12 mouse cellular contexts compared by ENCODE assay signal in genomic region chr6:51633663-51634362, GRCm38 (mm10).
DNase-seq lines count a peak whose midpoint lies in the region; ATAC-seq and TF ChIP-seq lines count a peak whose summit lies in the region.
"Had no signal": no experiment of that assay in that cellular context is flagged by ENCODE, and none has a peak within 500 bp of the region (broad histone marks: within the 10 kb centered on the region; RNA-seq: fewer than 3 reads in every experiment).

No protein-coding gene starts in this region.

- no peak for ATAC-seq in stomach, embryonic 14.5 days (ENCODE audit: insufficient number of reproducible peaks, insufficient read depth, low FRiP score, low read depth)
- ATAC-seq in stomach, postnatal 0 days (ENCODE audit: low FRiP score, low TSS enrichment) = no peak
- ATAC-seq in liver, embryonic 11.5 days (replicated peaks; ENCODE audit: low FRiP score) = peak; percentile 90

- 24% methylated on average over 8 of the region's 8 CpGs for whole genome bisulfite sequencing in stomach, embryonic 14.5 days
- WGBS in stomach, postnatal 0 days = 42% methylated on average over 8 of the region's 8 CpGs
- WGBS in liver, embryonic 11.5 days = 21% methylated on average over 8 of the region's 8 CpGs

- no peak for DNase-seq in gastrocnemius, adult 2 months
- DNase-seq in gastrocnemius, postnatal 25 days = no peak
- no peak for DNase-seq in stomach, postnatal 0 days (ENCODE audit: low spot score)
- no peak for DNase-seq in liver, embryonic 11.5 days (ENCODE audit: low spot score)
- DNase-seq in yolk sac, embryonic 10.5 days (ENCODE audit: low spot score) = peak; percentile 39
- DNase-seq in adipocyte (ENCODE audit: low spot score) = no peak
- DNase-seq in left cerebral cortex, adult 2 months (ENCODE audit: extremely low spot score in 1 of 2, low spot score in 2 of 2) = no peak
- DNase-seq: adrenal gland, adult 2 months; cerebellum, adult 2 months; kidney, postnatal 25 days had no signal

- H3K4me1 ChIP-seq in stomach, embryonic 14.5 days (ENCODE audit: control insufficient read depth, insufficient read depth, low read length) = peaks cover 10% of the 10 kb centered on the region
- no peaks in the 10 kb centered on the region for H3K4me1 ChIP-seq in stomach, postnatal 0 days (replicated peaks; ENCODE audit: control insufficient read depth, insufficient read depth)
- peaks cover 28% of the 10 kb centered on the region for H3K4me1 ChIP-seq in liver, embryonic 11.5 days (replicated peaks; ENCODE audit: control insufficient read depth, insufficient read depth, low read length)

- no peak for TF ChIP-seq EP300 in stomach, postnatal 0 days (optimal IDR thresholded peaks at IDR 0.05)

- TF ChIP-seq CTCF in gastrocnemius, adult 2 months (IDR thresholded peaks at IDR 0.05) = no peak
- no peak for TF ChIP-seq CTCF in stomach, postnatal 0 days (IDR thresholded peaks at IDR 0.05; ENCODE audit: low read depth)
- no peak for TF ChIP-seq CTCF in left cerebral cortex, adult 2 months (IDR thresholded peaks at IDR 0.05)

- no peaks in the 10 kb centered on the region for H3K9me3 ChIP-seq in stomach, embryonic 14.5 days (ENCODE audit: control insufficient read depth, low read depth, low read length)
- H3K9me3 ChIP-seq in stomach, postnatal 0 days (ENCODE audit: control insufficient read depth, low read length) = no peaks in the 10 kb centered on the region
- H3K9me3 ChIP-seq in liver, embryonic 11.5 days (ENCODE audit: control insufficient read depth, low read length) = no peaks in the 10 kb centered on the region
- H3K9me3 ChIP-seq: hindbrain, embryonic 12.5 days had no signal

- no peak overlapping the region for H3K4me2 ChIP-seq in stomach, embryonic 14.5 days (replicated peaks; ENCODE audit: low read depth, low read length)
- no peak overlapping the region for H3K4me2 ChIP-seq in stomach, postnatal 0 days (replicated peaks; ENCODE audit: low read depth)
- H3K4me2 ChIP-seq in liver, embryonic 11.5 days = peak overlapping the region; percentile 54
- H3K4me2 ChIP-seq: hindbrain, embryonic 12.5 days had no signal

- H3K9ac ChIP-seq in stomach, embryonic 14.5 days (replicated peaks; ENCODE audit: low read depth, low read length) = no peak overlapping the region
- no peak overlapping the region for H3K9ac ChIP-seq in stomach, postnatal 0 days (ENCODE audit: low read length)
- H3K9ac ChIP-seq in liver, embryonic 11.5 days (ENCODE audit: low read depth, low read length) = no peak overlapping the region
- H3K9ac ChIP-seq: hindbrain, embryonic 12.5 days had no signal

- H3K36me3 ChIP-seq in stomach, embryonic 14.5 days (ENCODE audit: control insufficient read depth, insufficient read depth, low read length) = no peaks in the 10 kb centered on the region
- H3K36me3 ChIP-seq in stomach, postnatal 0 days (ENCODE audit: control insufficient read depth, insufficient read depth, low read length) = no peaks in the 10 kb centered on the region
- H3K36me3 ChIP-seq in liver, embryonic 11.5 days (ENCODE audit: control insufficient read depth, insufficient read depth, low read length) = no peaks in the 10 kb centered on the region
- H3K36me3 ChIP-seq: hindbrain, embryonic 12.5 days had no signal

- no peak overlapping the region for H3K4me3 ChIP-seq in gastrocnemius, adult 2 months
- H3K4me3 ChIP-seq in stomach, embryonic 14.5 days (ENCODE audit: low read depth, low read length) = no peak overlapping the region
- no peak overlapping the region for H3K4me3 ChIP-seq in stomach, postnatal 0 days (ENCODE audit: low read depth, low read length)
- H3K4me3 ChIP-seq in liver, embryonic 11.5 days (ENCODE audit: low read depth, low read length) = no peak overlapping the region
- no peak overlapping the region for H3K4me3 ChIP-seq in left cerebral cortex, adult 2 months
- H3K4me3 ChIP-seq: hindbrain, embryonic 12.5 days had no signal

- intact Hi-C loops in gastrocnemius, adult 2 months (cut with DNase I) = no loop called here
- intact Hi-C loops in left cerebral cortex, adult 2 months (cut with DNase I) = no loop called here

- peak overlapping the region; percentile 28; the same call in 1 of the 2 replicates for H3K27ac ChIP-seq in gastrocnemius, adult 2 months
- H3K27ac ChIP-seq in stomach, embryonic 14.5 days (ENCODE audit: low read length) = peak overlapping the region; percentile 21; the same call in 1 of the 2 replicates
- no peak overlapping the region for H3K27ac ChIP-seq in stomach, postnatal 0 days (replicated peaks)
- peak overlapping the region; percentile 59 for H3K27ac ChIP-seq in liver, embryonic 11.5 days (ENCODE audit: low read depth, low read length)
- no peak overlapping the region for H3K27ac ChIP-seq in left cerebral cortex, adult 2 months
- H3K27ac ChIP-seq: hindbrain, embryonic 12.5 days had no signal

- H3K27me3 ChIP-seq in stomach, embryonic 14.5 days (ENCODE audit: control insufficient read depth, insufficient read depth, low read length) = no peaks in the 10 kb centered on the region
- no peaks in the 10 kb centered on the region for H3K27me3 ChIP-seq in stomach, postnatal 0 days (ENCODE audit: control insufficient read depth, insufficient read depth, low read length)
- H3K27me3 ChIP-seq in liver, embryonic 11.5 days (replicated peaks; ENCODE audit: control insufficient read depth, insufficient read depth, low read length) = peaks cover 2% of the 10 kb centered on the region; the same call in 1 of the 2 replicates
- H3K27me3 ChIP-seq: hindbrain, embryonic 12.5 days had no signal

Comparison
In these comparisons a context has a peak if more than half of its experiments do, and no peak if none do; other contexts are left out.
1. H3K27ac ChIP-seq: peak in gastrocnemius, adult 2 months (single experiment), stomach, embryonic 14.5 days (single experiment) and liver, embryonic 11.5 days (single experiment); none in stomach, postnatal 0 days (single experiment) and left cerebral cortex, adult 2 months (single experiment).